Mouse (Mus musculus) spleen, postnatal 36 days (tissue): ENCODE results near the gene Mlst8.

Experiments used
- DNase-seq, 2 experiments: peaks; one replicate each; pipeline ENCODE4 v3.0.0; 2022; ENCODE audit warnings: low spot score in 2 of 2, mixed read lengths in 1 of 2

Mlst8 gene

GRCm38 (mm10) chr17:24478663-24479380, at the start of gene Mlst8:
Gene Mlst8, minus strand, starts transcription at chr17:24479078.
- peak; percentile 94 to 96 for DNase-seq

DNA sequence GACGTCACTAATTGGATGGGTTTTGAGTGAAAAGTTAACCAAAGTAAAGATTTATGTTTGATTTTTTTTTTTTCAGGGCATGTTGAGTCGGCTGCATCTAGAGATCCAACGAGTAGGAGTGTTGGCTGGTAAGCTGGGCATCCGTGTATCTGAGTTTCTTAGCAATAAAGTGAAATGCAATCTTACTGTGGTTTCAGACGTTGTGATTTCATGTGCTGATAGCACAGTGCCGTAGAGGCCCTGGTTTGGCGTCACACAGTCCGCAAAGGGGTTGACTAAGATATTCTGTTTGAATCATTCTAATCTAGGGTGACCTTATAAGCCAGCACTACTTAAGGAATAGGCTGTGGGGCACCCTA, 49.7 kb upstream of the Mlst8 start:
- DNase-seq = no peak

DNA sequence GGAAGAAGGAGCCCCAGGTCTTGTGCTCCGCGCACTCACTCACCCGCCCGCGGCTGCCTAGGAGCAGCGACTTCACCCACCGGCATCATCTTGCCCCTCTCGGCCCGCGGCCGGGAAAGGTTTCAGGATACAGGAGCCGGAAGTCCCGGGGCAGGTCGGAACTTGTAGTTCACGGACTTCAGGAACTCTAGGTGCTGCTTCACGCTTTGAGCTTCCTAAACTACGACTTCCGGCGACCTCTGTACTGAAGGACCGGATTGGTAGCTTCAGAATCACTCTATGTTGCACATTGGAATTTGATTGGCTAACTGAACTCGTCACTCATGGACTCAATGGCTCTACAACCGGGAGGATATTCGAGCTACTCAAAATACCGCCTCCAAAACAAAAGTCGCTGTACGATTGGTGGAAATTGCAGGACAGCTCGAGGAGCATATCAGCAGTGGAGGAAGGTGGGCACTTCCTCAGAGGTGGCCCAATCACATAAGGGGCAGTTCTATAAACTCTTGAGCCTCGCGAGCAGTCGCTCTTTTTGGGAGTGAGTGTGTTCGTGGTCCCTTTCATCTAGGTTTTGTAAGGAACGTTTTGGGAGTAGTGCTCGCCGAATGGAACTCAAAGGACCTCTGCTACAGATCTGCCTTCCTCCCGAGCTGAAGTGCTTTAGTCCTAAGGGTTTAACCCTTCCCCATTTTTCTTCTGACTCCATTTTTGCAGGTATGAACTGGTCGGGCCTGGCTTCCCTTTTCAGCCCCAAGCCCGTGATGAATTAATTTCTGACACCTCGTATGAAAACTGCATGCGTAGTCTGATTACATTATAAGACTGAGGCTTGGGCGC, 49.1 kb upstream of the Mlst8 start, which contains the start of gene Traf7:
Traf7 (minus strand) TSS at position 216 of the 837 bp plus-strand sequence.
- DNase-seq = peak; percentile 97 to 98

GRCm38 (mm10) chr17:24527315-24527714, 48.4 kb upstream of the Mlst8 start:
- DNase-seq = no peak

DNA sequence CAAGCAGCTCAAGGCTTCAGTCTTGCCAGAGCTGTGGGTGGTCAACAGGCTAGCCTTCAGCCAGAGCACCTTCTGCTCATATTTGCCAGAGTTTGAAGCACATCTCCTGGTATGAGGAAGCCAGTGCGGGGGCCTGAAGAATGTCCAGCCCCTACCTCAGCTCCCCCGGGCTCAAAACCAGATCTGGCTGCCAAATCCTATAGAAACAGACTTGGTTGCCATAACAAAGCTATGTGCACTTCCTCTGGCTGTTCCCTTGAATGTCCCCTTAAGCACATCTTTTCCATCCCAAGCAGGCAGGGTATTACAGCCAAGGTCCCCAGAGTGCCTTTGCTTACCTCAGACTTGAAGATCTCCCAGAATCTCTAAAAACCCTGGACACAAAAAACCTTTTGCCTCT, 45.9 kb upstream of the Mlst8 start:
- no peak for DNase-seq

DNA sequence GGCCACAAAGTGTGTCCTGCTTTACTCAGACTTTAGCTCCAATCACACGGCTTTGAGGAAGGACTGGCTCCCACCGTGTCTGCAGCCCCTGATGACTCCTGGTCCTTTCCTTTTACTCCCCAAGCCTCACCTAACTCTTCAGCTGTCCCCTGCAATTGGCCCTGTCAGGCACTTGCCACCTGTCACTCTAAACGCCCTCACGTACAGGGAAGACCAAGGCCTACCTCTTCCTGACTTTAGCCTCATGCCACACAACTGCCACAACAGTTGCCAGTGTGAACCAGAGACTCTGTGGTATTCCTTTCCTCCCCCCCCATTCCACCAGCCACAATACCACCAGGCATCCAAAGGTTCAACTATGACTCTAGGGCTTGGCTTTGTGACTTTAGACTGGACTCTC, 41.6 kb upstream of the Mlst8 start:
- no peak for DNase-seq

GRCm38 (mm10) chr17:24514270-24515257, 35.7 kb upstream of the Mlst8 start:
- DNase-seq = no peak

- no peak for DNase-seq
Observed at GRCm38 (mm10) chr17:24513609-24514008, 34.7 kb upstream of the Mlst8 start.

DNA sequence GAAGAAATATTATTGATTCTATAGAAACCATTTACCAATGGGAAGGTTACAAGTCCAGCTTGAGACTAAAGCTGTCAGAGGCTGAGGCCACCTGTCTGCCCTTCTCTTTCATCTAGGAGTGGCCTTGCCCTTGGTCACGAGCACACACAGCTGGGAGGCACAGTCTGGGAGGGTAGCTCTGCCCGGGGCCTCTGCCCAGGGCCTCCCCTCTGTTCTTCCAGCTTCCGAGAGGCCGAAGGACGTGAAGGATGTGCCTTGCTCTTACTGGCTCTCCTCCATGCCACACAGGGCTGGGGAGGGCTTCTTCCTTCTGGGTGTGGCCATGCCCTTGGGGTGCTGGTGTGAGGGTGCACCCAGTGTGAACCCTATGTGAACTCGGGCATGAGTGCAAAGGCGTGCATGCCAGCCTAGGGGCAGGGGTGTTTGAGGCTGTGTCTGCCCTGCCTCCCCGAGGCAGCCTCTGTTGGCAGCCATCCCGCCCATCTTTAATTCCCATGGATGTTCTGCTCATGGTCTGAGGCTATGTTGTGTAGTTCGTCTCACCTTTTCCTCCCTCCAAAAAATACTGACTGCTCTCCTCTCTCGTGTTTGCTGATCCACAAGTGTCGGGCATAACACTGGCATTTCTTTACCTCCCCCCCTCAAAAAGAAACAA, 29.1 kb upstream of the Mlst8 start:
- DNase-seq = no peak

DNA sequence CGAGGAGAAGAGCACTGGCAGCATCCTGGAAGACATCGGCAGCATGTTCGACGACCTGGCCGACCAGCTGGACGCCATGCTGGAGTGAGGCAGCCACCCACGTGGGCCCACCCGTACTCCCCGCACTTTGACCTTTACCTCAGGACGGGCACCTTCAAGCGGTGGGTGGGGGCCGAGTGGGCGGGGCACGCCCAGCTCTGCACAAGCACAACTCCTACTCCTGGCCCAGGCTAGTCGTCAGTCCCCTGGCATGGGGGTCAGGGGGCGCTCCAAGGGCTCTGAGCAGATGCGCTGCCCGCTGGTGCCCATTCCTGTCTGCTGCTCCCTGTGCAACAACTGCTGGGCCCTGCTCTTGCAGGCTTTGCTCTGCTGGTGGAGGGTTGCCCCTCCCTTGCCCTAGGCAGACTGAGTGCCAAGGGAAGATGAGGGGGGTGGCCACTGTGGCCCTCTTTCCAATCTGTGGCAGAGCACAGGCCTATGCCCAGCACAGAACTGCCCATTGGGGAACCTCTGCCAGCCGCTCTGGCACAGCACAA, 28.3 kb upstream of the Mlst8 start:
- DNase-seq = no peak

DNA sequence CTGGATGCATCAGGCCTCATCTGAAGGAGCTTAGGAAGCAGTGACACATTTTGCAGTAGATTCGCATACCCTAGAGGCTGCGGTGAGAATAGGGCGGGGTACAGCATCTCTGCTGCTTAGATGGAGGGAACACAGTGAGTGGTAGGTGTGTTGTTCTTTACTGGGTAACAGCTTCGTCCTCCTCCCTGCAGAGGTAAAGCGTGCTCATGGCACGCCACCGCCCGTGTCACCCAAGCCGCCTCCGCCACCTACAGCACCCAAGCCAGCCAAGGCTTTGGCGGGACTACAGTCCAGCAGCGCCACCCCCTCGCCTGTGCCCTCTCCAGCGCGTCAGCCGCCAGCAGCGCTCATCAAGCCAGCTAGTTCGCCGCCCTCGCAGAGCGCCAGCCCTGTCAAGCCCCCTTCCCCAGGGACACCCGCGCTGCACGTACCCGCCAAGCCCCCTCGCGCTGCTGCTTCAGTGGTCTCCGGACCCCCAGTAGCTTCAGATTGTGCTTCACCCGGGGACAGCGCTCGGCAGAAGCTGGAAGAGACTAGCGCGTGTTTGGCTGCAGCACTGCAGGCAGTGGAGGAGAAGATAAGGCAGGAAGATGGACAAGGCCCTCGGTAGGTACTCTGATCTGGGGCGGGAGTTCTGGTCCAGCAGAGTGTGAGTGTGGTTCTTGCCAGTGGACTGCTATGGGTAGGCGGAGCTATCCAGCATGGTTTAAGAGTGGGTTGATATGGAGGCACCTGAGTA, 27.6 kb upstream of the Mlst8 start:
- no peak for DNase-seq

DNA sequence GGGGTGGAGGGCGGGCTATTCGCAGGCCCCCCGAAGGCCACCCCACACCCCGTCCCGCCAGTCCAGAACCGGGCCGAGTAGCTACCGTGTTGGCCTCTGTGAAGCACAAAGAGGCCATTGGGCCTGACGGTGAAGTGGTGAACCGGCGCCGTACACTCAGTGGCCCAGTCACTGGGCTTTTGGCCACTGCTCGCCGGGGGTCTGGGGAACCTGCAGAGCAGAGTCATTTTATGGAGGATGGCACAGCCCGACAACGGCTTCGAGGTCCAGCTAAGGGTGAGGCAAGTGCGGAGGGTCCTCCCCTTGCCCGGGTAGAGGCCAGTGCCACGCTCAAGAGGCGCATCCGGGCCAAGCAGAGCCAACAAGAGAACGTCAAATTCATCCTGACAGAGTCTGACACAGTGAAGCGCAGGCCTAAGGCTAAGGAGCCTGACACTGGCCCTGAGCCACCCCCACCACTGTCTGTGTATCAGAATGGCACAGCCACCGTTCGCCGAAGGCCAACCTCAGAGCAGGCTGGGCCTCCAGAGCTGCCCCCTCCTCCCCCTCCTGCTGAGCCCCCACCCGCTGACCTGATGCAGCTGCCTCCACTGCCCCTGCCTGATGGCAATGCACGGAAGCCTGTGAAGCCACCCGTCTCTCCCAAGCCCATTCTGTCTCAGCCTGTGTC, 26.5 kb upstream of the Mlst8 start:
- DNase-seq = no peak

GRCm38 (mm10) chr17:24504085-24504484, 25.2 kb upstream of the Mlst8 start:
- DNase-seq = no peak

- no peak for DNase-seq
Observed at GRCm38 (mm10) chr17:24502208-24502607, 23.3 kb upstream of the Mlst8 start.

GRCm38 (mm10) chr17:24496026-24496425, 17.1 kb upstream of the Mlst8 start:
- DNase-seq = no peak

DNA sequence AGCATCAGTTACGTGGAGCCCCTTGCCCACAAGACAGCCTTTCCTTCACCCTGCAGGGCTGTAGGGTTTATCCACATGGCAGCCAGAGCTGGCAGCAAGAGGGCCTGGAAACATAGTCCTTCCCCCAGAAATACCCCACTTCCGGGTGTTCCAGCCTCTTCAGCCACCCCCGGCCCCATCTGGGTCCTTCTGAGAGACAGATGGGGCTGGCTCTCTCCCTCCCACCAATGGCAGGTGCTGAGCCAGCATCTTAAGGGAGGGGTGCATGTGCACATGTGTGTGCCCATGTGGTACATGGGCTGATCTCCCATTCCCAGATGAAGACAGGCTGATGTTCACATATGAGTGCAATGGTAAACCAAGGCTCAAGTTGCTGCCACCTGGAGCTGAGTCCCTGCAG, 16.6 kb upstream of the Mlst8 start:
- no peak for DNase-seq

- DNase-seq = peak in 1 of 2 experiments; percentile 42
Observed at GRCm38 (mm10) chr17:24494627-24495335, 15.9 kb upstream of the Mlst8 start.

- no peak for DNase-seq
Observed at GRCm38 (mm10) chr17:24490399-24490798, 11.5 kb upstream of the Mlst8 start.
